Mouse (Mus musculus) brain, embryonic 14.5 days (tissue): Measurements from ENCODE around the gene Med7. TPM values are rescaled to one million over a fixed set of nuclear protein-coding genes. Genes with fewer than 3 reads are reported as not detected.

Experiments used
- DNase-seq: peaks from one replicate; pipeline ENCODE4 v3.0.0-alpha.2; 2011; ENCODE audit warnings: low read depth
- CTCF ChIP-seq: fragments of 200-500 bp; IDR thresholded peaks from 2 replicates; pipeline ENCODE4 v1.5.1; 2012; ENCODE audit warnings: inconsistent platforms, mild to moderate bottlenecking, moderate library complexity, borderline replicate concordance; ENCODE audit not compliant: insufficient read depth, insufficient read length; ENCODE audit errors: extremely low read depth
- POLR2A ChIP-seq: fragments of 200-500 bp; IDR thresholded peaks from 2 replicates; pipeline ENCODE4 v1.6.1; 2012; ENCODE audit warnings: mild to moderate bottlenecking, inconsistent platforms, borderline replicate concordance; ENCODE audit not compliant: poor library complexity, insufficient read depth, insufficient read length, severe bottlenecking; ENCODE audit errors: extremely low read depth
- polyA plus RNA-seq: library from polyadenylated mRNA; depleted of rRNA; stranded (reverse); fragments of >200 nt; gene quantifications from 2 replicates; pipeline ENCODE4 v1.2.3, GENCODE M21; 2012

Gene Med7
- polyA plus RNA-seq, 1 experiment, result 37.1 TPM

DNA sequence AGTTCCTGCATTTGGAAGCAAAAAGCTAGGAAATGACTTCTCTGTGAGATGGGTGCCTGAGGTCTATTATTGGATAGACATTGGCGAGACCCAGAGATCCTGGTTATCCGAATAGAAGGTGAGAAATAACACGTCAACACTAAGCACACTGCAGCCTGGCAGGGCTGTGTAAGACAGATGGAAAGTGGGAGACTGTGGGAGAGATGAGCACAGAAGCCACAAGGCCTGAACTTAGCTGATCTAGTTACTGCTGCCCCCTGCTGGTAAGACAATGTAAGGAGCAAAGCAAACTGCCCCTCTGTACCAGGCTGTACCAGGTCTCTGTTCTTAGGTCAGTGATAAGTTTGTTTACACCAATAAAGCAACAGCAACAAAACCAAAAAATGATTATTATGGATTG is 5.6 kb upstream of the Med7 start:
- DNase-seq, result peak; percentile 93
- TF ChIP-seq CTCF, result peak; percentile 83; the same call in 1 of the 2 replicates
- no peak for TF ChIP-seq POLR2A

GRCm38 (mm10) chr11:46435363-46435762 is 1.4 kb upstream of the Med7 start:
- TF ChIP-seq CTCF, result no peak
- TF ChIP-seq POLR2A, result no peak
- DNase-seq, result no peak

GRCm38 (mm10) chr11:46437459-46438000 is 805 bp downstream of the Med7 start:
- TF ChIP-seq CTCF (no peak), POLR2A (no peak)
- peak; percentile 74 for DNase-seq

GRCm38 (mm10) chr11:46439005-46439543 is 2.3 kb downstream of the Med7 start:
- no peak for DNase-seq
- TF ChIP-seq CTCF (no peak), POLR2A (no peak)

GRCm38 (mm10) chr11:46441774-46442173 is 5.0 kb downstream of the Med7 start:
- TF ChIP-seq CTCF, result no peak
- TF ChIP-seq POLR2A, result no peak
- no peak for DNase-seq

GRCm38 (mm10) chr11:46443152-46443551 is 6.4 kb downstream of the Med7 start:
- TF ChIP-seq POLR2A (no peak), CTCF (no peak)
- no peak for DNase-seq

DNA sequence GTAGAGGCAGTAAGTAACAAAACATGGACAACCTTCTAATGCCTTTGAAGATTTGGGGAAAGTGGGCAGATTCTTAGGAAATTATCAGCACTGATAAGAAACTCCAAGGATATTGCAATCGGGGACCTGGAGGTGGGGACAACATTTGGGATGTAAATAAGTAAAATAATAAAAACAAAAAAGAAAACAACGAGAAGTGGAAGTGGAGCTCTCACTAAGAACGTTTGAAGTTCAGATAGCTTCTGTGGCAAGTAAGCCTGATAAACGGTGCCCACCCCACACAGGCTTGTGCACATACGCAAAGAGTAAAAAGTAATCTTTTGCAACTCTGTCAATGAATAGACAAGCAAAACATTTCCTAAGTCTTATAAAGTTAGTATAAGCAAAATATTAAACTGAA is 7.3 kb downstream of the Med7 start:
- no peak for TF ChIP-seq POLR2A
- no peak for TF ChIP-seq CTCF
- DNase-seq, result no peak

GRCm38 (mm10) chr11:46446150-46446549 is 9.4 kb downstream of the Med7 start:
- DNase-seq, result no peak
- TF ChIP-seq POLR2A, result no peak
- no peak for TF ChIP-seq CTCF

DNA sequence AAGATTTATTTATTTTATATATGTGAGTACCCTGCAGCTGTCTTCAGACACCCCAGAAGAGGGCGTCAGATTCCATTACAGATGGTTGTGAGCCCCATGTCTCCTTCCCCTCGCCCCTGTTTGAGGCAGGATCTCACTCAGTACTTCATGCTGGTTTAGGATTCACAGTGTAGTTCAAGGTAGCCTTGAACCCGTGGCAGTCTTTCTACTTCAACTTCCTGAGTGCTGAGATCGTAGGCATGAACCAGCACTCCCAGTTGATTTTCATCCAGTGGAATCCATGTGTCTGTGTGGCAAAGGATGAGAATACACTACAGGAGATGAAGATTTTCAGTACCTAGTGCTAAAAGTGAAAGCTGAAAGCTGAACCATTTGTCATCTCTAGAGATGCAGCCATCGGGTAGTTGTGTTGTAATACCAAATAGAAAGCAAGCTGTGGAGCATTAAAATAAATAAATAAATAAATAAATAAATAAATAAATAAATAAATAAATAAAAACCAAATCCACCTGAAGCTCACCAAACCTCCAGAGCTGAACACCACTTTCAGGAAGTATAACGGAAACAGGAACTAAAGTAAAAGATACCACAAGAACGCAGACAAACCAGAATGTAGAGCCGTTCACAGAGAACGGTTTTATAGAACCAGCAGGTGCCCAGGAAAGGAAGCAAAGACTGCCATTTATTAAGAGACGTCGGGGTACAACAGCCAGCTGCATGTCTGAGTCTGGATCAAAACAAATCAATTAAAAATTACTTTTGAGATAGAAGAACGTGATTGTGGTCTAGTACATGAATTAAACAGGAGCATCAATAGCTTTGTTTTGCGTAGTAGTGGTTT is 11.1 kb downstream of the Med7 start:
- TF ChIP-seq CTCF (no peak), POLR2A (no peak)
- no peak for DNase-seq

GRCm38 (mm10) chr11:46449461-46450080 is 12.8 kb downstream of the Med7 start:
- no peak for DNase-seq
- TF ChIP-seq POLR2A, result no peak
- no peak for TF ChIP-seq CTCF

- no peak for DNase-seq
- no peak for TF ChIP-seq POLR2A
- no peak for TF ChIP-seq CTCF
These were observed 17.8 kb downstream of the Med7 start, which contains the start of gene Havcr2 for GRCm38 (mm10) chr11:46454453-46455045. Gene Havcr2, plus strand, starts transcription at chr11:46454935.

DNA sequence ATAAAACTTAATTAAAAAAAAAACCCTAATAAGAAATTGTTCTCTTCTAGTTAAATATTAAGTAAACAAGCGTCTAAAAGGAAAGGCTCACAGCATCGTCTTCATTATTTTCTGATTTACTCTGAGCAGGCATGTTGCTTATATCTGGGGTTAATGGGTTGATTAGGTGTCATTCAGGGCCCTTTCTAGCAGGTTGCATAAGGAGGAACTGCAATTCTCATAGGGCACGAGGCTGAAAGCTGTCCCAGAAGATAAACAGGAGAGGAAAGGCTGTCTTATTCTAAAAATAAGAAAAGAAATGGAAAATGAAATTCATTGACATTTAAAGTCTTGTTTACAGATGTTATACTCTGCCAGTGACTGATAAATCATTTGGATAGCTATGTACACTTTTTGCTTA is 23.2 kb downstream of the Med7 start:
- DNase-seq, result no peak
- TF ChIP-seq POLR2A, result no peak
- no peak for TF ChIP-seq CTCF

DNA sequence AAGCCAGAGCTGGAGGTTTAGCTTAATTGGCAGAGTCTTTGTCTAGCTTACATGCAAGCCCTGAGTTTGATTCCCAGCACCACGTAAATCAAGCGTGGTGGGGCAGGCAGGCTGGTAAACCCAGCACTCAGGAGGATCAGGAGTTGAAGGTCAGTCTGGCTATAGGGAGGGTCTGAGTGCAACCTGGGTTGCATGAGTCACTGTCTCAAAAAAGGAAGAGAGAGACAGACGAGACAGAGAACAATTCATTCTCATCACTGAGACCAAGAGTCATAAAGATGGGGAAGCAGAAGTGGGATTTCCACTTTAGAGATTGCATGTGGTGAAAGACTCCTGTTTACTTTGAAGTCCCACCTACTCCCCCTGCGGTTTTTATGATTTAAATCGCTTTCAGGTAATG is 24.6 kb downstream of the Med7 start:
- no peak for TF ChIP-seq CTCF
- DNase-seq, result no peak
